Mouse (Mus musculus): Measurements from ENCODE around the gene Zdhhc4. TPM values are rescaled to one million over a fixed set of nuclear protein-coding genes. Genes with fewer than 3 reads are reported as not detected.

Gene Zdhhc4
- total RNA-seq (2021) = 10 to 100 TPM; 35.0 to 40.6 TPM
- long read RNA-seq, experiment 1, transcript Zdhhc4-201 (8 exons, 1,364 nt) = major isoform, 14 of 38 reads
- long read RNA-seq, experiment 1, partial matches to known transcripts = 0 of 38 reads
- long read RNA-seq, experiment 1, other reads (novel, unspliced or antisense) = 24 of 38 reads
- long read RNA-seq, experiment 2, transcript Zdhhc4-201 (8 exons, 1,364 nt) = major isoform, 20 of 56 reads
- long read RNA-seq, experiment 2, partial matches to known transcripts = 2 of 56 reads
- long read RNA-seq, experiment 2, other reads (novel, unspliced or antisense) = 34 of 56 reads

GRCm38 (mm10) chr5:143328690-143329495 is at the start of gene Zdhhc4:
TSS of gene Zdhhc4 (minus strand) at chr5:143329256.
- peak; percentile 94 for DNase-seq
- Histone ChIP-seq H3K4me3 (peak within 1 kb of the TSS; percentile 97), H3K27ac (peak within 1 kb of the TSS; percentile 90)
- TF ChIP-seq CTCF (IDR thresholded peaks at IDR 0.05) = no peak
- intact Hi-C loops (cut with DNase I) = loop anchor here (5.0 kb wide), 1 partner anchor 73 kb away; the partner anchor contains the start of gene Kdelr2

DNA sequence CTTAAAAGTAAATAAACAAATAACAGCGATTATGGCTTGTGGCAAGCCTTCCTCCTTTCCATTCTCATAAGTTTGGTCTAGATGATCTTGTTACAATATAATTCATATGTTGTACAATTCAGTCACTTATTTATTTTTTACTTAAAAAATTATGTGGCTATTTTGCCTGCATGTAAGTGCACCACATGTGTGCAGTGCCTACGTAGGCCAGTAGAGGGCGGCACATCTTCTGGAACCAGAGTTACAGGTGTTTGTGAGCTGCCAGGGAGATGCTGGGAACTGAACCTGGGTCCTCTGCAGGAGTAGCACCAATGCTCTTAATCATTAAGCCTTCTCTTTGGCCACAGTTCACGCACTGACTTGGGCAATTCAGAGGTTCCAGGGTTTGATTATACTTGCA is 47.1 kb upstream of the Zdhhc4 start:
- intact Hi-C loops (cut with DNase I) = loop anchor here (5.0 kb wide), 1 partner anchor 46 kb away; no protein-coding TSS in a partner anchor
- TF ChIP-seq CTCF (IDR thresholded peaks at IDR 0.05) = peak; percentile 12; the same call in 1 of the 2 replicates
- H3K4me3 ChIP-seq = no peak overlapping the region
- H3K27ac ChIP-seq = no peak overlapping the region
- DNase-seq = no peak

GRCm38 (mm10) chr5:143375242-143375641 is 46.2 kb upstream of the Zdhhc4 start:
- peak; percentile 73 for DNase-seq
- intact Hi-C loops (cut with DNase I) = loop anchor here (5.0 kb wide), 1 partner anchor 47 kb away; no protein-coding TSS in a partner anchor
- Histone ChIP-seq H3K4me3 (peak overlapping the region; percentile 30), H3K27ac (no peak overlapping the region)
- TF ChIP-seq CTCF (IDR thresholded peaks at IDR 0.05) = peak; percentile 89

GRCm38 (mm10) chr5:143372818-143373217 is 43.8 kb upstream of the Zdhhc4 start:
- intact Hi-C loops (cut with DNase I) = no loop called here
- no peak for DNase-seq
- peak; percentile 34; the same call in 1 of the 2 replicates for TF ChIP-seq CTCF (IDR thresholded peaks at IDR 0.05)
- no peak overlapping the region for H3K27ac ChIP-seq
- H3K4me3 ChIP-seq = peak overlapping the region; percentile 62

- no peak for DNase-seq
- H3K4me3 ChIP-seq = no peak overlapping the region
- no peak for TF ChIP-seq CTCF (IDR thresholded peaks at IDR 0.05)
- no peak overlapping the region for H3K27ac ChIP-seq
- intact Hi-C loops (cut with DNase I) = no loop called here
These were observed 42.1 kb upstream of the Zdhhc4 start for GRCm38 (mm10) chr5:143371146-143371510.

- Histone ChIP-seq H3K27ac (no peak overlapping the region), H3K4me3 (no peak overlapping the region)
- DNase-seq = no peak
- TF ChIP-seq CTCF (IDR thresholded peaks at IDR 0.05) = no peak
- intact Hi-C loops (cut with DNase I) = no loop called here
These were observed 41.5 kb upstream of the Zdhhc4 start for GRCm38 (mm10) chr5:143370416-143371145.

GRCm38 (mm10) chr5:143369611-143370255 is 40.7 kb upstream of the Zdhhc4 start:
- peak overlapping the region; percentile 21; the same call in 1 of the 2 replicates for H3K4me3 ChIP-seq
- intact Hi-C loops (cut with DNase I) = no loop called here
- no peak overlapping the region for H3K27ac ChIP-seq
- no peak for DNase-seq
- TF ChIP-seq CTCF (IDR thresholded peaks at IDR 0.05) = no peak

DNA sequence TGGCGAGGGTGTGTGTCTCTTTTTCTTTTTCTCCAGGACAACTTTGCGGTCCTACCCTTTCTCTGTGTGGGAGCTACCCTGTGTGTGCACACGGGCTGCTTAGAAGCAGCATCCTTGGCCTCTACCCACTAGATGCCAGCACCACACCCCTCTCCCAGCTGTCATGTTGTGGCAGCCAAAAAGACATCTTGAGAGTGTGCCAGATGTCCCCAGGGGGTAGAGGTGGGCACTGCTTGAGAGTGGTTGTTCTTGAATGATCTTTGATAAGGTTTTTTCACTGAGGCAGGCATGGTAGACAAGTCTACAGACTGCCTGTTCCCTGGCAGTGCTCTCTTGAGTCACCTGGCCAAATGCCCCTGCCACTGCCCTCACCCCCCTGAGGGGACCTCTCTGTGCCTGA is 38.9 kb upstream of the Zdhhc4 start:
- TF ChIP-seq CTCF (IDR thresholded peaks at IDR 0.05) = no peak
- no peak for DNase-seq
- no peak overlapping the region for H3K4me3 ChIP-seq
- intact Hi-C loops (cut with DNase I) = no loop called here
- no peak overlapping the region for H3K27ac ChIP-seq

DNA sequence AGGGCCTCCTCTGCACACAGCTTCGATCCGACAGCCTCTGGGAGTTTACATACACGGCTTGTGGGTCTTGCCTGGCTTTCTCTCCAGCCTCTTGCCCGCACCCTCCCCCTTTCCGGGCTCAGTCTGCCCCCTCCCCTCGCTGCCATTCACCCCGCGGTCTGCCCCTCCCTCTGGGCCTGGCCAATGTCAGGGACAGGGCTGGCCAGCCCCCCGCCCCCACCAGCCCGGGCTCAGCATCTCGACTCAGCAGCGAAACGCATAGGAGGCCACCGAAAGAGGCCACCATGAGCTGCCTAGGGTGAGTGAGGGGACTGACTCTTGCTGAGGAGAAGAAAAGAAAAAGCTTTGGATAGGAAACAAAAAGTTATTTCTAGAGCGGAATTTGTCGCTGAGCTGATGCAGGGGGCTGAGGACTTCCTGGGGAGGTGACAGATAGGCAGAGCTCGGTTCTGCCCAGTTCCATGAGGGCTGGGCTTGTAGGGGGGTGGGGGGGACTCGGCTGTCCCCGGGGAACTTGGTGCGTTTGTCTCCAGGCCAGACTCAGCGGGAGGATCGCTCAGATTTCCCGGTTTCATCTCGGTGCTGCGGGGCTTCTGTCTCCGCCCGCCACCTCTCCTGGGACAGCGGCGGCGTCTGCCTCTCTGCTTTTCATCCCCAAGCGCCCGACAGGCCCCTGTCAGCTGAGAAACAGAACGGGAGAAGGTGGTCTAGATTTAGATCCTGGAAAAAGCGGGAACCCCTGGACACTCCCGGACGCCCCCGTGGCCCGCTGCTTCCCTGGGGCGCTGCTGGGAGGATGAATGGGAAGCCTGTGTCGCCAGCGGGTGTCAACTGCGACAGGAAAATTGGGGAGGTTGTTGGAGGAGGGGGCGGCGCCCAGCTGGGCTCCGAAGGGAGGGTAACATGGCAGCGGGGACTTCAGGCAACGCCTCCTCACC is 34.9 kb upstream of the Zdhhc4 start:
- DNase-seq = no peak
- intact Hi-C loops (cut with DNase I) = no loop called here
- H3K27ac ChIP-seq = no peak overlapping the region
- no peak for TF ChIP-seq CTCF (IDR thresholded peaks at IDR 0.05)
- H3K4me3 ChIP-seq = peak overlapping the region; percentile 65

DNA sequence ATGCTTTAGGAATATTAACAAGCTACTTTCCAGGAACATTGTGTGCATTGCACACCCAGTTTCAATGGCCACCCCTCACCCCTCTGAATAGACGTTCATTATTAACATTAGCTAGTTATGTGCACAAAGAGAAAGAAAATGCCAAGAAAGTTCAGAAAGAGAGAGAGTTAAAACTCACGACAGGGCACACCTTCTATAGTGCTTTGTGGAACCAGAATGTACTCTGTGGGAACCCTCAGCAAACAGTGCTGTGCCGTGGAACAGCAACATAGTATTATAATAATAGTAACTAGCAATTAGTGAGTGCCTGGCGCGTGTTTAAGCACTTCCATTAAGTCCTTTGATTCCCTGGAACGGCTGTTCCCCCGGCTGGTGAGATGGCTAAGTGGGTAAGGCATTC is 32.4 kb upstream of the Zdhhc4 start:
- no peak for TF ChIP-seq CTCF (IDR thresholded peaks at IDR 0.05)
- Histone ChIP-seq H3K4me3 (no peak overlapping the region), H3K27ac (no peak overlapping the region)
- intact Hi-C loops (cut with DNase I) = no loop called here
- DNase-seq = no peak

- DNase-seq = no peak
- Histone ChIP-seq H3K4me3 (no peak overlapping the region), H3K27ac (no peak overlapping the region)
- peak; percentile 38 for TF ChIP-seq CTCF (IDR thresholded peaks at IDR 0.05)
- intact Hi-C loops (cut with DNase I) = no loop called here
These were observed 30.9 kb upstream of the Zdhhc4 start for GRCm38 (mm10) chr5:143360000-143360399.

Data from gastrocnemius, adult 2 months (tissue).